Mouse (Mus musculus) bone marrow, adult 2 months (tissue): ENCODE measurements at regions not wholly inside any gene's neighbourhood (a gene's known extent, or its start where the extent isn't known, plus 50 kb on each side); places are given as distances from the start of the nearest gene placed in this dataset.

ENCODE experiments used
- H3K27ac ChIP-seq: fragments of 200-500 bp; 2 replicates; pipeline ENCODE4 v1.5.1; 2012; ENCODE audit warnings: low read depth, mild to moderate bottlenecking, control low read depth, inconsistent platforms, low read length; ENCODE audit not compliant: control insufficient read depth, poor library complexity, insufficient read depth
- H3K4me1 ChIP-seq: fragments of 200-500 bp; 2 replicates; pipeline ENCODE4 v1.6.1; 2011; ENCODE audit warnings: low read length; ENCODE audit not compliant: control insufficient read depth, insufficient read depth
- H3K4me3 ChIP-seq: fragments of 200-500 bp; replicated peaks from 2 replicates; pipeline ENCODE3; 2011; ENCODE audit warnings: mild to moderate bottlenecking, low read depth, low read length, control low read depth; ENCODE audit not compliant: control insufficient read depth
- CTCF ChIP-seq: fragments of 200-500 bp; IDR thresholded peaks from 2 replicates; pipeline ENCODE4 v1.5.1; 2011; ENCODE audit warnings: low read length, control low read depth; ENCODE audit not compliant: control insufficient read depth, insufficient read depth
- POLR2A ChIP-seq: fragments of 200-500 bp; IDR thresholded peaks from 2 replicates; pipeline ENCODE4 v1.6.1; 2011; ENCODE audit warnings: low read depth, mild to moderate bottlenecking, control low read depth, low read length, borderline replicate concordance; ENCODE audit not compliant: control insufficient read depth
- WGBS: fragments of 180-500 bp; shearing (Covaris S2); methylation state at CpG from one replicate; pipeline ENCODE4 v1.1.7; 2018; 5-methylcytosine and 5-hydroxymethylcytosine counted together

DNA sequence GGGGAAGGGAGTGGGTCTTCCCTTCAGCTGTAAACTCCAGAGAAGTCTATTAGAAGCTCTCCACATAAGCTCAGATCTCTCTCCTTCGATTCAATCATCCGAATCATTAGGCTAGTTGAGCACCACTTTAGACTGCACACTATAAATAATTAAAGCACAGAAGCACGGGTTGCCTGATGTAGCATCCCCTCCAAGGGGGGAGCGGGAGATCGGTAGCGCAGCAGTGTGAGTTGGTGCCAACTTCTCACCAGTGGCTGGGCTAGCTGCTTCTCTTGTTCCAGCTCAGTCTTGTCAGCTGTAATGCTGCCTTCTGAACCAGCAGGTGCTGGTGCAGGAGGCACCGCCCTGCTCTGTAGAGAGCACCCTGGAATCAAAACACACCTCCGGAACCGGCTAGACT is 78.6 kb downstream of the A830031A19Rik start:
- WGBS = 83% methylated on average over 9 of the region's 9 CpGs
- H3K27ac ChIP-seq = no peak overlapping the region
- no peak overlapping the region for H3K4me3 ChIP-seq
- TF ChIP-seq CTCF (no peak), POLR2A (no peak)
- no peaks in the 10 kb centered on the region for H3K4me1 ChIP-seq

DNA sequence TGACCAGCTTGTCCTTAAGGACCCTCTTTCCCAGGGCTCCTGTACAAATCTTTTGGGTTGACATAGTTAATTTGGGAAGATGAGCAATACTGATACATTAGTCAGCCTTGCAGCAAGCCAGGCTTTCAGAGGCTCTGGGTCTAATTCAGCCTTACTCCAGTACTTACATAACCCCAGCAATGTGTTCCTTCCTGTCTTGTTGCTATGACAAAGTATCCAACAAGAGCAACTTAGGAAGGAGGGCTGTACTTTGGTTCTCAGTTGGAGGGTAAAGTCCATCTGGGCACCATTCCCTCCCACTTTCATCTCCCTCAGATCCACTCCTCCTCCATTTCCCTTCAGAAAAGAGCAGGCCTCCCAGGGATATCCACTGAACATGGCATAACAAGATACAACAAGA is 80.7 kb downstream of the A830031A19Rik start:
- TF ChIP-seq POLR2A (no peak), CTCF (no peak)
- Histone ChIP-seq H3K27ac (no peak overlapping the region), H3K4me3 (no peak overlapping the region), H3K4me1 (no peaks in the 10 kb centered on the region)

DNA sequence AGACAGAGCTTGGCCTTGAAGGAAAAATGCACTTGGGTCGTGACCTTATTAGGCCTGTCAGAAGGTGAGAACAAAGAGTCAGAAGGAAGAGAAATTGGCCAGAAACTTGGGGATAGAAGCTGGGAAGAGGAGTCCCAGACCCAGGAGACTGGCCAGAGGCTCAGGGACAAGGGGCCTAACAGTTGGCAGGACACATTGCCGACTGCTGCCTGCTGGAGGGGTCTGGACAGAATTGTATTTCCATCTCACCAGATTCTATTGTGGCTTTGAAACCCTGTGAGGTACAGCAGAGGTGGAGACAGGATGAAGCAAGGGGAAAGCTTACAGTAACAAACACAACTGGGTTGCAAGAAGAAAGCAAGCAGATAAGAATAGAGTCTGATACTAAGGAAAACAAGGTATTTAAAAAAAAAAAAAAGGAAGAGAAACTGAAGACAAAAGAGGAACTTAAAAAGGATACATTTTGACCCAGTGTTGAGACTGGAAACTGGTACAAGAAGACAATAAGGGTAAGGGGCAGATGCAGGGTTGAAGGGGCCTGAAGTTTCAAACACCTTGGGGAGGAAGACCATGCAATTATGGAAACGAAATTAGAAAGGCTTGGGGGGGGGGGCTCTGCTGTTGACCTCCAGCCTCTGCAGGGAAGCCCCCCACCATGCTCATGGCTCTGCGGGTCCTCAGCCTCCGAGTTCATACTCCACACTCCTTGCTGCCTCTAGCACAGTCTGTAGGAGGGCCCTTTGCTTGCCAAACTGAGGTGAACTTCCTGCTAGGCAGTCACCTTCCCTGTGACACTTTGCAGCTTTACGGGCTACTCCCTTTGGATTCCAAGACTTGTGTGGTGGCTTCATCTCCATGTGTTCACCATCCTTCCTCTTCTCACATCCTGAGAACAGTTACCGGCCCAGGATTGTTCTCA is 87.1 kb downstream of the A830031A19Rik start:
- Histone ChIP-seq H3K4me1 (no peaks in the 10 kb centered on the region; the same call in 1 of the 2 replicates), H3K27ac (peak overlapping the region; percentile 76), H3K4me3 (no peak overlapping the region)
- TF ChIP-seq POLR2A (no peak), CTCF (no peak)
- WGBS = 38% methylated on average over 7 of the region's 7 CpGs

DNA sequence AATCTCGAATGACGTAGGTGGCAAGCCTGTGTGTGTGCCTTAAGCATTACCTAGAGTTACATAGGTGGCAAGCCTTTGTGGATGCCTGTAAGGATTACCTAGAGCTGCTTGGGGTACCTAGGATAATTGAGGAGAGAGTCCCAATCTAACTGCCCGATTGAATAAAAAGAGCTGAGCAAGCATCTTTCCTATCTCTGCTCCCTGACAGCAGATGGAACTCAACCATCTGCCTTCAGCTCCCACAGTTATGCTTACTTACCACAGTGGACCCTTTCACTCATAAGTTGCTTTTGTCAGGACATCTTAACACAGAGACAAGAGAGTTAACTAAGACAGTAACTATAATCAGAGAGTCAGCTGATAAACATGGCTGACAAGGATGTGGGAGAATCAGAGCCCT is 89.6 kb downstream of the A830031A19Rik start:
- H3K4me1 ChIP-seq = no peaks in the 10 kb centered on the region; the same call in 1 of the 2 replicates
- 80% methylated on average over 3 of the region's 3 CpGs for WGBS
- no peak overlapping the region for H3K4me3 ChIP-seq
- TF ChIP-seq CTCF = no peak
- H3K27ac ChIP-seq = no peak overlapping the region

DNA sequence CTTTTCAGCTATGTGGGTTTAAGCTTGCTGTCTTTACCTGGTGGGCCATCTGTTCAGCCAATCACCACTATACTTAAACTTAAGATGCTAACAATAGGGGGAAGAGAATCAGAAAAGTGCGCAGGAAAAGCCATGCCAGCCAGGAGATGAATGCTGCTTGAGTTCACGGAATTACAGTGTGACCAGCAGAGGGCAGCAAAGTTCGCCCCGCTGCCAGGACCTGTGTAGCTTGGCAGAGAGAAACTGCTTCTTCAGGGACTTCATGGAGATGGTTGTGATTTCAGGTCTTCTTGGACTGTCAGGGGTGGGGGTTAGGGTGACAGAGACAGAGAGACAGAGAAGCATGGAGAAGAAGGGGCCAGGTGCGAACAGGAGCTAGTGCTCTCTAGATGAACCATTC is 84.3 kb upstream of the Papolg start:
- Histone ChIP-seq H3K27ac (no peak overlapping the region), H3K4me3 (no peak overlapping the region), H3K4me1 (no peaks in the 10 kb centered on the region; the same call in 1 of the 2 replicates)
- TF ChIP-seq CTCF = peak; percentile 93
- TF ChIP-seq POLR2A = no peak
- WGBS = 11% methylated on average over 5 of the region's 5 CpGs

DNA sequence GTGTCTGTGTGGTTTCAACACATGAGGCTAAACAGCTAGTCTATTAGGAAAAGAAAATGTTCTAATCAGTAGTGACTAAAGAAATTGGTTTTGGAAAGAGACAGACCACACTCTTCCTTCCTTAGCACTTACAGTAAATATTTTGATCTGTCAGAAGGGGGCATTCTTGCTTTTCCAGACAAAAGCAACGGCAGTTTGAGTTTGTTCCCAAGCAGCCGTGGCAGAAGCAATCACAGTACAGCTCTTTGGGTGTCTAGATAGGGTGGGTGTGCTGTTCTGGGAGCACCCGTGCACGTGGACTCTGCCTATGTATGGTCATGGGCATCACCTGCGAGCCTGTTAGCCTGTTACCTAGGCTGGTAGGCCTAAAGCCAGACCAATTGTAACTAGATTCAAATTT is 83.2 kb upstream of the Papolg start:
- 57% methylated on average over 5 of the region's 5 CpGs for WGBS

DNA sequence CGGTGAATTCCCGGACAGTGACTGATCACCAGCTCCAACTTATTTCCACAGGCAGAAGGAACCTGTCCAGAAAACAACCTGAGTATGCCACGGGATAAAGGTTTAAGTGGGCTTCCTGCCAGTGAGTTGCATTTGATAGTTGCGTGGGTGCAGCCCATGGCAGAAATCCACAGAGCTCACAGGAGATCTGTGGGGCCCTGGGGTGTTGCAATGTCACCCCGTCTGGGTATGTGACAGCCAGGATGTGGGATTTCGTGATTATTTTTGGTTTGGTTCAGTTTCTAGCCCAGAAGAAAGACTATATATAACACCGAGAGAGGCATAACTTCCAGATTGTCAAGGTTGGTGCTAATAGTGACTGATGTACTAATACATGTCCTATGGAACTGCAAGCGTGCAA is 82.0 kb upstream of the Papolg start:
- Histone ChIP-seq H3K4me1 (no peaks in the 10 kb centered on the region; the same call in 1 of the 2 replicates), H3K4me3 (no peak overlapping the region), H3K27ac (no peak overlapping the region)
- WGBS = 15% methylated on average over 8 of the region's 8 CpGs
- TF ChIP-seq CTCF = no peak
- no peak for TF ChIP-seq POLR2A

More for the DNA sequence above, 83.2 kb upstream of the Papolg start:
- H3K4me1 ChIP-seq = no peaks in the 10 kb centered on the region; the same call in 1 of the 2 replicates
- H3K27ac ChIP-seq = no peak overlapping the region
- TF ChIP-seq CTCF (no peak), POLR2A (no peak)
- H3K4me3 ChIP-seq = no peak overlapping the region

DNA sequence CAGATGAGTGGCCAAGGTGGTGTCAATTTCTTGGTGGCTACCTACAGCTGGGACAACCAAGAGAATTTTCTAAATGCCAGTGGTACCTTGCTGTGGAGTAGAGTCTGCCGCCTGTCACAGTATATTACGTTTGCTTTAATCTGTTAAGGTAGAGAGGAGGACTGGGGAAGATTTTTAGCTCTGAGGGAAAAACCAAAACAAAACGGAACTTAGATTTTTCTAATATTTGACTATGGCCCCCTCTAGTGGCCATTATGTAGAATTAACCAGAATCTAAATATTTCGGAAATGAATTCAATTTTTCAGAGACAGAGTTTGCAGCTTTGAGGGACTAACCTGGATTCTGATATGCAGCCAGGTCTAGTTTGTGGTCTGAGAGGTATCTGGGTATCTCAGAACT is 59.3 kb upstream of the Papolg start:
- no peak overlapping the region for H3K27ac ChIP-seq
- WGBS = 4% methylated on average over 4 of the region's 4 CpGs
- peaks cover 2% of the 10 kb centered on the region for H3K4me1 ChIP-seq
- no peak overlapping the region for H3K4me3 ChIP-seq
- TF ChIP-seq POLR2A = no peak
- no peak for TF ChIP-seq CTCF

DNA sequence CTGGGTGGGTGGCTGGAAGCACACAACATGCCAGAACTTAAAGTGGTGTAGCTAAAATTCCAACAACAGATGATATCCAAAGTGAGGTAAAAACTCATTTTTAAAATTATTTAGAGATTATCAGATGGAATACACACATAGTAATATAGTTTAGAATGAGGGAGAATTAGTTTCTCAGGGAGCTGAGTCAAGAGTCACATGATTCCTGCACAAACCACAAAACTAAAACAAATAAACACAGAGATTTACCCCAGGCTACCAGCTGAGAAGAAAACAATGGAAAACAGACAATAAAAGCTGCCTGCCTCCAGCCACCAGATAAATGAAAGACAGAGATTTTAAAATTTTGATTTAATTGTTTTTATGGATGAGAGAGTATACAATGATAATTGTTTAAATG is 50.9 kb upstream of the Papolg start:
- Histone ChIP-seq H3K4me3 (no peak overlapping the region), H3K27ac (no peak overlapping the region), H3K4me1 (no peaks in the 10 kb centered on the region)
- TF ChIP-seq POLR2A = no peak
- no peak for TF ChIP-seq CTCF
